Comparison of ENCODE assay signal across 19 mouse cellular contexts in genomic region chr8:65395755-65396154, GRCm38 (mm10).
DNase-seq lines count a peak whose midpoint lies in the region; ATAC-seq and TF ChIP-seq lines count a peak whose summit lies in the region.
"Had no signal": no experiment of that assay in that cellular context is flagged by ENCODE, and none has a peak within 500 bp of the region (broad histone marks: within the 10 kb centered on the region; RNA-seq: fewer than 3 reads in every experiment).

No protein-coding gene starts in this region.

- no peak for TF ChIP-seq CTCF in midbrain, postnatal 0 days (IDR thresholded peaks at IDR 0.05)

- 95% methylated on average over 1 of the region's 1 CpGs for WGBS in forebrain, embryonic 16.5 days
- WGBS in forebrain, embryonic 10.5 days, result 88% methylated on average over 1 of the region's 1 CpGs
- 91% methylated on average over 1 of the region's 1 CpGs for WGBS in midbrain, postnatal 0 days
- 98% methylated on average over 1 of the region's 1 CpGs for WGBS in midbrain, embryonic 13.5 days

- no peak overlapping the region for H3K27ac ChIP-seq in forebrain, embryonic 16.5 days (ENCODE audit: low read length)
- no peak overlapping the region for H3K27ac ChIP-seq in forebrain, embryonic 10.5 days
- no peak overlapping the region for H3K27ac ChIP-seq in midbrain, postnatal 0 days (ENCODE audit: low read depth, low read length)
- no peak overlapping the region for H3K27ac ChIP-seq in midbrain, embryonic 13.5 days
- H3K27ac ChIP-seq: embryonic facial prominence, embryonic 13.5 days; heart, embryonic 10.5 days; hindbrain, embryonic 12.5 days had no signal

- H3K27me3 ChIP-seq in forebrain, embryonic 16.5 days (replicated peaks; ENCODE audit: control insufficient read depth, insufficient read depth, low read length), result no peaks in the 10 kb centered on the region
- H3K27me3 ChIP-seq in forebrain, embryonic 10.5 days (ENCODE audit: poor library complexity, severe bottlenecking), result no peaks in the 10 kb centered on the region
- H3K27me3 ChIP-seq in midbrain, postnatal 0 days (ENCODE audit: insufficient read depth, low read length), result no peaks in the 10 kb centered on the region
- no peaks in the 10 kb centered on the region for H3K27me3 ChIP-seq in midbrain, embryonic 13.5 days
- H3K27me3 ChIP-seq: embryonic facial prominence, embryonic 13.5 days; hindbrain, embryonic 12.5 days had no signal

- H3K9ac ChIP-seq in forebrain, embryonic 16.5 days (replicated peaks; ENCODE audit: low read depth, low read length), result no peak overlapping the region
- no peak overlapping the region for H3K9ac ChIP-seq in midbrain, postnatal 0 days (replicated peaks; ENCODE audit: low read length, poor library complexity, severe bottlenecking)
- no peak overlapping the region for H3K9ac ChIP-seq in midbrain, embryonic 13.5 days (replicated peaks)
- H3K9ac ChIP-seq: embryonic facial prominence, embryonic 13.5 days; hindbrain, embryonic 12.5 days had no signal

- ATAC-seq in forebrain, embryonic 16.5 days, result 0 out of 2 replicates have a peak, but pooled peaks have one; percentile 36
- no peak for ATAC-seq in midbrain, postnatal 0 days (ENCODE audit: low FRiP score)
- no peak for ATAC-seq in midbrain, embryonic 13.5 days

- H3K36me3 ChIP-seq in forebrain, embryonic 16.5 days (ENCODE audit: control insufficient read depth, insufficient read depth), result no peaks in the 10 kb centered on the region
- H3K36me3 ChIP-seq in forebrain, embryonic 10.5 days (replicated peaks), result no peaks in the 10 kb centered on the region
- no peaks in the 10 kb centered on the region for H3K36me3 ChIP-seq in midbrain, postnatal 0 days (ENCODE audit: insufficient read depth, low read length)
- no peaks in the 10 kb centered on the region for H3K36me3 ChIP-seq in midbrain, embryonic 13.5 days
- H3K36me3 ChIP-seq: embryonic facial prominence, embryonic 13.5 days; heart, embryonic 10.5 days; hindbrain, embryonic 12.5 days had no signal

- no peak overlapping the region for H3K4me3 ChIP-seq in forebrain, embryonic 16.5 days (replicated peaks; ENCODE audit: low read length)
- no peak overlapping the region for H3K4me3 ChIP-seq in forebrain, embryonic 10.5 days
- no peak overlapping the region for H3K4me3 ChIP-seq in midbrain, postnatal 0 days (ENCODE audit: low read depth, low read length)
- H3K4me3 ChIP-seq in midbrain, embryonic 13.5 days (replicated peaks), result no peak overlapping the region
- H3K4me3 ChIP-seq: embryonic facial prominence, embryonic 13.5 days; heart, embryonic 10.5 days; hindbrain, embryonic 12.5 days had no signal

- no peaks in the 10 kb centered on the region for H3K9me3 ChIP-seq in forebrain, embryonic 16.5 days (ENCODE audit: control insufficient read depth, low read length)
- H3K9me3 ChIP-seq in forebrain, embryonic 10.5 days, result no peaks in the 10 kb centered on the region
- H3K9me3 ChIP-seq in midbrain, postnatal 0 days (ENCODE audit: low read length), result no peaks in the 10 kb centered on the region
- no peaks in the 10 kb centered on the region for H3K9me3 ChIP-seq in midbrain, embryonic 13.5 days
- H3K9me3 ChIP-seq: embryonic facial prominence, embryonic 13.5 days; heart, embryonic 10.5 days; hindbrain, embryonic 12.5 days had no signal

- DNase-seq in forebrain, embryonic 10.5 days (ENCODE audit: extremely low spot score, low spot score), result no peak
- DNase-seq in layer of hippocampus, adult 11-12 months (ENCODE audit: low spot score), result peak; percentile 12
- no peak for DNase-seq in layer of hippocampus, adult 9-10 months (ENCODE audit: low spot score)
- DNase-seq in midbrain, postnatal 0 days (ENCODE audit: low spot score), result peak; percentile 43
- DNase-seq in telencephalon, adult 2 months (ENCODE audit: low read depth, low spot score), result peak; percentile 23
- DNase-seq in kidney, adult 9 months, result no peak
- DNase-seq: adrenal gland, postnatal 10 days; cerebellum, adult 18-20 months; cerebellum, adult 9-11 months; cerebellum, postnatal 36 days; gastrocnemius, postnatal 10 days; heart, adult 18-20 months; heart, postnatal 10 days; heart, postnatal 4 days had no signal

- H3K4me1 ChIP-seq in forebrain, embryonic 16.5 days (replicated peaks; ENCODE audit: control insufficient read depth, insufficient read depth, low read length), result no peaks in the 10 kb centered on the region
- no peaks in the 10 kb centered on the region for H3K4me1 ChIP-seq in forebrain, embryonic 10.5 days
- H3K4me1 ChIP-seq in midbrain, postnatal 0 days (ENCODE audit: insufficient read depth, low read length), result no peaks in the 10 kb centered on the region
- H3K4me1 ChIP-seq in midbrain, embryonic 13.5 days (replicated peaks), result no peaks in the 10 kb centered on the region
- H3K4me1 ChIP-seq: embryonic facial prominence, embryonic 13.5 days; heart, embryonic 10.5 days; hindbrain, embryonic 12.5 days had no signal

- H3K4me2 ChIP-seq in forebrain, embryonic 16.5 days (ENCODE audit: low read length), result no peak overlapping the region
- H3K4me2 ChIP-seq in midbrain, postnatal 0 days (ENCODE audit: low read depth, low read length, poor library complexity, severe bottlenecking), result no peak overlapping the region
- H3K4me2 ChIP-seq in midbrain, embryonic 13.5 days (replicated peaks), result no peak overlapping the region
- H3K4me2 ChIP-seq: embryonic facial prominence, embryonic 13.5 days; hindbrain, embryonic 12.5 days had no signal

Comparison
In these comparisons a context has a peak if more than half of its experiments do, and no peak if none do; other contexts are left out.
1. DNase-seq: peak in layer of hippocampus, adult 11-12 months (single experiment), midbrain, postnatal 0 days (single experiment) and telencephalon, adult 2 months (single experiment); none in forebrain, embryonic 10.5 days (single experiment), layer of hippocampus, adult 9-10 months (single experiment) and kidney, adult 9 months (single experiment).